Mouse (Mus musculus): ENCODE data around the gene Aknad1.

DNA sequence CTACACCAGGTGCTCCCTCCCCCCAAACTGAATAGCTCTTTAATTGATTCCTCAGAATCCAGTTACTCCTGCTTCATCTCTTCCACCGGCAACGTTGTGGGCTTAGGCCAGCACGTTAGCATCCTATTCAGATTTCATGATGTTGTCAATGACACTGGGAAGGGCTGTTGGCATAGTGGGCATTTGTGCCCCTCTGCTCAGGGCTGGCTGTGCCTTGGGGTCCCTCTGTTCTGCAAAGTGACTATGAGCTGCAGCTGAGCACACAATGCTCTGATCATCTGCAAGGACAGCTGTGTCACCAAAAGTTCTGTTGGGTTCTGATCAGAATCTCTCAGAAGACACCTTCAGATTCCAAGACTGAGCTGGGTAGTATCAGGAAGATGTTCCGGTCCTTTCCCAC is 4.6 kb downstream of the Aknad1 start:
- no peak for TF ChIP-seq CTCF (IDR thresholded peaks at IDR 0.05; ENCODE audit: low read depth)
- TF ChIP-seq EP300 (optimal IDR thresholded peaks at IDR 0.05) = no peak

Measured in stomach, postnatal 0 days (tissue).